Mouse (Mus musculus) cerebellum, postnatal 10 days (tissue): ENCODE results near the gene Gk5.

ENCODE experiments used
- DNase-seq, 2 experiments: peaks; one replicate each; pipeline ENCODE4 v3.0.0; 2021; ENCODE audit warnings: mixed read lengths in 2 of 2

The Gk5 gene

GRCm38 (mm10) chr9:96228285-96228684, 109.1 kb downstream of the Gk5 start:
- DNase-seq = no peak

- DNase-seq = no peak
Measured at GRCm38 (mm10) chr9:96230271-96230670, 111.1 kb downstream of the Gk5 start.
